Mouse (Mus musculus) brain, embryonic 14.5 days (tissue): ENCODE measurements at regions not wholly inside any gene's neighbourhood (a gene's known extent, or its start where the extent isn't known, plus 50 kb on each side); places are given as distances from the start of the nearest gene placed in this dataset.

ENCODE experiments used
- CTCF ChIP-seq: fragments of 200-500 bp; IDR thresholded peaks from 2 replicates; pipeline ENCODE4 v1.5.1; 2012; ENCODE audit warnings: inconsistent platforms, mild to moderate bottlenecking, moderate library complexity, borderline replicate concordance; ENCODE audit not compliant: insufficient read depth, insufficient read length; ENCODE audit errors: extremely low read depth
- POLR2A ChIP-seq: fragments of 200-500 bp; IDR thresholded peaks from 2 replicates; pipeline ENCODE4 v1.6.1; 2012; ENCODE audit warnings: mild to moderate bottlenecking, inconsistent platforms, borderline replicate concordance; ENCODE audit not compliant: poor library complexity, insufficient read depth, insufficient read length, severe bottlenecking; ENCODE audit errors: extremely low read depth

GRCm38 (mm10) chr3:40470101-40470500 lies 61.0 kb upstream of the Intu start:
- TF ChIP-seq CTCF (no peak), POLR2A (no peak)
